Mouse (Mus musculus): ENCODE data around the gene Pgrmc2.

GRCm38 (mm10) chr3:41113186-41113585 lies 30.3 kb upstream of the Pgrmc2 start:
- TF ChIP-seq POLR2A (IDR thresholded peaks at IDR 0.05; ENCODE audit: insufficient read length, low read depth) (no peak), TCF12 (IDR thresholded peaks at IDR 0.05; ENCODE audit: insufficient read depth, poor library complexity, severe bottlenecking) (no peak), E2F4 (IDR thresholded peaks at IDR 0.05; ENCODE audit: insufficient read depth) (no peak), USF1 (IDR thresholded peaks at IDR 0.05; ENCODE audit: low read depth) (no peak)
